Mouse (Mus musculus) forelimb bud, embryonic 11.5 days (tissue): Measurements from ENCODE around the gene Kcnj9.

Source experiments
- DNase-seq: peaks from one replicate; pipeline ENCODE4 v3.0.0-alpha.2; 2012; ENCODE audit warnings: low read depth, low spot score

Kcnj9 gene

GRCm38 (mm10) chr1:172312768-172313561 lies 16.2 kb downstream of the Kcnj9 start:
- no peak for DNase-seq

- peak; percentile 70 for DNase-seq
Observed at GRCm38 (mm10) chr1:172311921-172312767, 17.0 kb downstream of the Kcnj9 start.

GRCm38 (mm10) chr1:172311248-172311906 lies 17.7 kb downstream of the Kcnj9 start:
- no peak for DNase-seq

- peak; percentile 98 for DNase-seq
Observed at GRCm38 (mm10) chr1:172309699-172310398, 19.3 kb downstream of the Kcnj9 start.

- DNase-seq: no peak
Observed at GRCm38 (mm10) chr1:172308409-172308808, 20.7 kb downstream of the Kcnj9 start.

- peak; percentile 62 for DNase-seq
Observed at GRCm38 (mm10) chr1:172307936-172308335, 21.2 kb downstream of the Kcnj9 start.

- DNase-seq: no peak
Observed at GRCm38 (mm10) chr1:172306885-172307284, 22.2 kb downstream of the Kcnj9 start.

- no peak for DNase-seq
Observed at GRCm38 (mm10) chr1:172306196-172306595, 22.9 kb downstream of the Kcnj9 start.

GRCm38 (mm10) chr1:172305635-172306034 lies 23.5 kb downstream of the Kcnj9 start:
- DNase-seq: no peak

- DNase-seq: no peak
Observed at GRCm38 (mm10) chr1:172305153-172305552, 24.0 kb downstream of the Kcnj9 start.

- no peak for DNase-seq
Observed at GRCm38 (mm10) chr1:172304443-172304842, 24.7 kb downstream of the Kcnj9 start.

GRCm38 (mm10) chr1:172302851-172303250 lies 26.3 kb downstream of the Kcnj9 start:
- DNase-seq: no peak

- DNase-seq: no peak
Observed at GRCm38 (mm10) chr1:172302311-172302710, 26.8 kb downstream of the Kcnj9 start.

- DNase-seq: no peak
Observed at GRCm38 (mm10) chr1:172301180-172301579, 27.9 kb downstream of the Kcnj9 start.

GRCm38 (mm10) chr1:172300247-172300646 lies 28.9 kb downstream of the Kcnj9 start:
- DNase-seq: no peak

- DNase-seq: no peak
Observed at GRCm38 (mm10) chr1:172299528-172299927, 29.6 kb downstream of the Kcnj9 start.

- DNase-seq: no peak
Observed at GRCm38 (mm10) chr1:172297611-172298537, 31.2 kb downstream of the Kcnj9 start, which contains the start of gene Atp1a2. Gene Atp1a2, minus strand, starts transcription at chr1:172298064.

- no peak for DNase-seq
Observed at GRCm38 (mm10) chr1:172296816-172297510, 32.2 kb downstream of the Kcnj9 start.

- DNase-seq: no peak
Observed at GRCm38 (mm10) chr1:172295751-172296197, 33.3 kb downstream of the Kcnj9 start.

GRCm38 (mm10) chr1:172293449-172293848 lies 35.7 kb downstream of the Kcnj9 start:
- DNase-seq: no peak
